Mouse (Mus musculus) G1E (cell line): ENCODE measurements around the gene Frat2. TPM values are rescaled to one million over a fixed set of nuclear protein-coding genes. Genes with fewer than 3 reads are reported as not detected.

ENCODE experiments used
- ATAC-seq: 2 replicates; pipeline ENCODE4 v1.8.0; 2016; ENCODE audit warnings: mild to moderate bottlenecking; ENCODE audit not compliant: insufficient number of reproducible peaks, poor library complexity, low FRiP score, severe bottlenecking; ENCODE audit errors: extremely low read depth
- DNase-seq: peaks from one replicate; pipeline ENCODE4 v3.0.0; 2012; ENCODE audit warnings: low spot score
- H3K27me3 ChIP-seq: 2 replicates; pipeline ENCODE4 v1.6.1; 2012; ENCODE audit warnings: mild to moderate bottlenecking, low read length, inconsistent platforms; ENCODE audit not compliant: insufficient read depth
- H3K36me3 ChIP-seq: replicated peaks from 2 replicates; pipeline ENCODE3; 2012; ENCODE audit warnings: mild to moderate bottlenecking, inconsistent platforms
- H3K4me1 ChIP-seq: 2 replicates; pipeline ENCODE4 v1.6.1; 2012; ENCODE audit warnings: low read depth, low read length, inconsistent platforms, mixed read lengths; ENCODE audit not compliant: insufficient read depth
- H3K4me3 ChIP-seq: 2 replicates; pipeline ENCODE4 v1.5.1; 2012; ENCODE audit warnings: low read depth, mild to moderate bottlenecking, inconsistent platforms, low read length, moderate library complexity, mixed read lengths
- H3K9me3 ChIP-seq: replicated peaks from 2 replicates; pipeline ENCODE4 v1.6.1; 2012; ENCODE audit warnings: inconsistent platforms
- CTCF ChIP-seq: IDR thresholded peaks from 2 replicates; pipeline ENCODE4 v1.5.1; 2012; ENCODE audit warnings: low read depth, low read length, inconsistent platforms, mixed read lengths
- GATA1 ChIP-seq: IDR thresholded peaks from 2 replicates; pipeline ENCODE4 v1.6.1; 2012; ENCODE audit warnings: borderline replicate concordance, low read length, inconsistent platforms, mixed read lengths
- GATA2 ChIP-seq: IDR thresholded peaks from 2 replicates; pipeline ENCODE4 v1.6.1; 2012; ENCODE audit warnings: low read depth, low read length, inconsistent platforms, borderline replicate concordance
- POLR2AphosphoS5 ChIP-seq: IDR thresholded peaks from 2 replicates; pipeline ENCODE4 v1.6.1; 2012; ENCODE audit warnings: low read depth, low read length, inconsistent platforms; ENCODE audit not compliant: insufficient replicate concordance
- TAL1 ChIP-seq: conservative IDR thresholded peaks from 2 replicates; pipeline ENCODE4 v1.6.1; 2012; ENCODE audit warnings: low read depth, low read length, inconsistent platforms, mixed read lengths
- polyA plus RNA-seq: library from polyadenylated mRNA; stranded (reverse); fragments of >175 nt; gene quantifications from 2 replicates; pipeline ENCODE4 v1.2.3, GENCODE M21; 2012
- total RNA-seq, 2 experiments: library from RNA; stranded (forward) in 1 of 2; stranded (reverse) in 1 of 2; fragments of 200-1000 nt in 1 of 2; fragments of >200 nt in 1 of 2; fragmentation: Nextera tagmentation in 1 of 2; gene quantifications; 2 replicates each; pipeline ENCODE4 v1.2.3; 2014 to 2017

Gene Frat2
- total and polyA plus RNA-seq, 3 experiments = 17.8 to 42.6 (median 23.4) TPM

DNA sequence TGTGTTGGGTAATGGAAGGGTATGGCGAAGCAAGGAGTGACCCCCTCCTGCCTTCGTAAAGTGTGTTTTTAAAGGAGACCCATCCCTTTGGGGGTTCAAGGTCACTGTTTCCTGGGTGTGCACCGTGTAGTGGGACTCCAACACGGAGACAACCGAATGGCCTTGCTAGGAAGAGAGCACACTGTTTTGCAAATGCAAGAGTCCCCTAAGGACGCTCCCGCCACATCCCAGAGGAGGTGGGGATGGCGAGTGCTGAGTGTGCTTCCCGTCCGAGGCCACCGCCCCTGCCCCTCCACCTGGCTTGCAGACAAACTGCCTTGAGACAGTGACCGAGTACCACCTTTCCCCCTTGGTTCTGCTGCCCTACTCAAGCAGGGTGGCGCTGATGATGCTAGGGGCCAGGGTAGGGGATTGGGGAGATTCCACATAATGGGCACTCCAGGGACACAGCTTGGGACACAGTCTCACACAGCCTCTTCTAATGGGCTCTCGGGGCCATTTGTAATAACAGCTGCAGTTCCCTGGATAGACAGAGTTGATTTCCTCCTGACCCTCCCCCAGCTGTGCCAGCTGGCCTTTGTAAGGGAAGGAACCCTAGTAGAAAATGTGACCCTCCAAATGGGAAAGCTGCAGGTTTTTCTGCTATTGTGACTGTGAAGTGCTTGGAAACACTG is 16.1 kb downstream of the Frat2 start:
- Histone ChIP-seq H3K4me1 (peaks cover 63% of the 10 kb centered on the region), H3K9me3 (no peaks in the 10 kb centered on the region), H3K4me3 (peak overlapping the region; percentile 94), H3K36me3 (peaks cover 29% of the 10 kb centered on the region), H3K27me3 (no peaks in the 10 kb centered on the region)
- ATAC-seq (no peak), DNase-seq (no peak)
- TF ChIP-seq CTCF = no peak
- TF ChIP-seq POLR2AphosphoS5 = no peak
- TF ChIP-seq TAL1 = no peak
- TF ChIP-seq GATA1 = no peak
- TF ChIP-seq GATA2 = no peak

DNA sequence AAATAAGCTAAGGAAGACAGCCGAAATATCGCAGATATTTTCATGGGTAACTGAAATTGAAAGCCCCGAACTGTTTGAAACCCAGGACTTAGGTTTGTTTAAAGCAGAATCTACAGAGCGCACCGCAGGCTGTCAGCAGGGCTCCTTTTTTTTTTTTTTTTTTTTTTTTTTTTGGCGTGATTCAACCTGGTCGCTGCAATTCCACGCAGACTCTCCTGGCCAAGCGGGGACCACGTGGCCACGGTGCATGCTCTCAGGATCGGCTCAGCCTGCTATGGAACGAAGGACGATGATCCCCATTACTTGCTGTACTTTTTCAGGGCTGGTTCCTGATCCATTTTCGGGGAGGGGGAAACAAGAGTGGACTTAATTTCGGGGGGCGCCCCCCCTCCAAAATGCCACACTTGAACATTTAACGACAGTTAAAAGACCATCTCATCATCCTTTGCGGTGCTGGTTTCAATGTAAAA is 16.8 kb downstream of the Frat2 start:
- Histone ChIP-seq H3K36me3 (peaks cover 29% of the 10 kb centered on the region), H3K4me3 (peak overlapping the region; percentile 94), H3K4me1 (peaks cover 56% of the 10 kb centered on the region), H3K27me3 (no peaks in the 10 kb centered on the region), H3K9me3 (no peaks in the 10 kb centered on the region)
- TF ChIP-seq POLR2AphosphoS5 = no peak
- TF ChIP-seq CTCF = no peak
- no peak for TF ChIP-seq GATA1
- TF ChIP-seq GATA2 = no peak
- DNase-seq (no peak), ATAC-seq (no peak)

GRCm38 (mm10) chr19:41830106-41831031 is 17.6 kb downstream of the Frat2 start:
- no peaks in the 10 kb centered on the region for H3K27me3 ChIP-seq

DNA sequence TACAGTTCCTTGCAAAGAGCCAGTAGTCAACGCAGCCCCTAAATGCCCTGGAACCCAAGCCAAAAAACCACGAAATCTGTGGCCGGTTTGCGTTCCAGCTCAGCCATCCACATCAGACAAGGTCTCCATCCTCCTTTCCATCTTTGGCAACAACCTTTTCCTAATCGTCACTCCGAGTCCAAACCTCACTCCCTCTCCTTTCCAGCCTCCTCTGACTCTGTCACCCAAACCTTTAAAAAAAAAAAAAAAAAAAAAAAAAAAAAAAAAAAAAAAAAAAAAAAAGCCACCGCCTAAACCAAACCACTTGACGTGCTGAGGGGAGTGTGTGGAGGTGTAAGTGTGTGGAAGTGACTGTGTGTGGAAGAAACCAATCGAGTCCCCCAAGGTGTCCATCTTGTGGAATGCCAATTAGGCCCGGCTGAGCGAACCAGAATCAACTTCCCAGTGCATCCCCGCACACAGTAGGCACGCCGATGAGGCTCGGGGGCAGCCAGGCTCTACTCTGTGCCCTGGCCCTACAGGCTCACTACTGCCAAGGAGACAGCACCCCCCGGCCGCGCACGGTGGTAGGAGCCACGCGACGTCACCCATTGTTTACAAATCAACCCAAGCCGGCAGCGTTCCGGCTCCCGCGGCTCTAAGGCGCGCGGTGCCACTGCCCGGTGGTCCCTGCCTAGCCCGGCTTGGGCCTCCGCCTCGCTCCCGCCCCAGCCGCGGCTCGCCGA is 18.4 kb downstream of the Frat2 start, which contains the start of gene Frat1:
Gene Frat1 (plus strand): TSS at position 590 of the 725 bp plus-strand sequence.
- peaks cover 48% of the 10 kb centered on the region for H3K4me1 ChIP-seq

More at GRCm38 (mm10) chr19:41830106-41831031, 17.6 kb downstream of the Frat2 start:
- TF ChIP-seq TAL1 (no peak), POLR2AphosphoS5 (no peak), CTCF (no peak), GATA1 (no peak), GATA2 (no peak)
- H3K4me1 ChIP-seq = peaks cover 49% of the 10 kb centered on the region
- H3K9me3 ChIP-seq = no peaks in the 10 kb centered on the region
- H3K36me3 ChIP-seq = peaks cover 29% of the 10 kb centered on the region
- ATAC-seq = no peak
- H3K4me3 ChIP-seq = peak overlapping the region; percentile 94
- DNase-seq = no peak

GRCm38 (mm10) chr19:41828941-41829340 is 19.0 kb downstream of the Frat2 start:
- H3K9me3 ChIP-seq = no peaks in the 10 kb centered on the region
- peaks cover 48% of the 10 kb centered on the region for H3K4me1 ChIP-seq
- ATAC-seq (no peak), DNase-seq (no peak)
- H3K27me3 ChIP-seq = no peaks in the 10 kb centered on the region
- H3K4me3 ChIP-seq = peak overlapping the region; percentile 94
- no peak for TF ChIP-seq POLR2AphosphoS5
- TF ChIP-seq GATA1 = no peak
- TF ChIP-seq GATA2 = no peak
- no peak for TF ChIP-seq CTCF
- no peak for TF ChIP-seq TAL1
- H3K36me3 ChIP-seq = peaks cover 24% of the 10 kb centered on the region

More for the DNA sequence above, 18.4 kb downstream of the Frat2 start, which contains the start of gene Frat1:
- Histone ChIP-seq H3K36me3 (peaks cover 25% of the 10 kb centered on the region), H3K27me3 (no peaks in the 10 kb centered on the region), H3K9me3 (no peaks in the 10 kb centered on the region), H3K4me3 (peak within 1 kb of the TSS; percentile 94)
- peak; percentile 70 for DNase-seq
- ATAC-seq = peak; percentile 69
- no peak for TF ChIP-seq CTCF
- TF ChIP-seq GATA1 = no peak
- TF ChIP-seq POLR2AphosphoS5 = peak; percentile 40; the same call in 1 of the 2 replicates
- TF ChIP-seq TAL1 = no peak

DNA sequence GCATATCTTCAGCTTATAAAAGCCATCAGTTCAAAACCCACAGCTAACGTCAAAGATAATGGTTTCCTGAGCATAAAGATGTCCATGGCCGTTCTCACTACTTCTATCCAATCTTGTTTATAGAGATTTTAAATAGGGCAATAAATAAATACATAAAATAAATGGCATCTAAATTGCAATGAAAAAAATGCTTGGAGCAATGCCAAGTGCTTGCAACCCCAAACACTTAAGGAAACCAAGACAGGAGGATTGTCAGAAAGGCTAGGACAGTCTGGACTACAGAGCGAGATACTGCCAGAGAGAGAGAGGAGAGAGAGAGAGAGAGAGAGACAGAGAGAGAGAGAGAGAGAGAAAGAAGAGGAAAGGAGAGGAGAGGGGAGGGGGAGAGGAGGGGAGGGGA is 21.4 kb downstream of the Frat2 start:
- Histone ChIP-seq H3K9me3 (no peaks in the 10 kb centered on the region), H3K4me3 (no peak overlapping the region), H3K27me3 (no peaks in the 10 kb centered on the region), H3K4me1 (peaks cover 31% of the 10 kb centered on the region), H3K36me3 (peaks cover 4% of the 10 kb centered on the region)
- DNase-seq = no peak
- TF ChIP-seq POLR2AphosphoS5 = no peak
- ATAC-seq = no peak
